Mouse (Mus musculus) ES-Bruce4 (cell line): Measurements from ENCODE around the gene Sh3rf1.

ENCODE experiments used
- CTCF ChIP-seq: IDR thresholded peaks from one replicate; pipeline ENCODE4 v1.8.1; 2011; ENCODE audit warnings: low read depth, low read length
- POLR2A ChIP-seq: IDR thresholded peaks from one replicate; pipeline ENCODE4 v1.8.1; 2011; ENCODE audit warnings: low read length; ENCODE audit not compliant: insufficient read depth

- TF ChIP-seq POLR2A (no peak), CTCF (no peak)
Measured at GRCm38 (mm10) chr8:61258828-61259227, 35.2 kb downstream of the Sh3rf1 start.
